Mouse (Mus musculus) ES-Bruce4 (cell line): ENCODE measurements around the gene Galnt18. TPM values are rescaled to one million over a fixed set of nuclear protein-coding genes. Genes with fewer than 3 reads are reported as not detected.

Experiments used
- H3K27ac ChIP-seq: 2 replicates; pipeline ENCODE4 v1.5.1; 2012; ENCODE audit warnings: low read length, inconsistent platforms; ENCODE audit not compliant: insufficient read depth
- H3K27me3 ChIP-seq: 2 replicates; pipeline ENCODE4 v1.6.1; 2012; ENCODE audit warnings: mild to moderate bottlenecking, low read length, inconsistent platforms; ENCODE audit not compliant: control insufficient read depth, poor library complexity, insufficient read depth, severe bottlenecking
- H3K36me3 ChIP-seq: 2 replicates; pipeline ENCODE4 v1.6.1; 2012; ENCODE audit warnings: inconsistent platforms, mild to moderate bottlenecking, low read length, moderate library complexity; ENCODE audit not compliant: control insufficient read depth, poor library complexity, insufficient read depth, severe bottlenecking
- H3K4me1 ChIP-seq: one replicate; pipeline ENCODE4 v1.8.1; 2011; ENCODE audit warnings: low read length; ENCODE audit not compliant: control insufficient read depth, insufficient read depth
- H3K4me3 ChIP-seq: 2 replicates; pipeline ENCODE4 v1.5.1; 2011; ENCODE audit warnings: low read depth, mild to moderate bottlenecking, low read length
- H3K9ac ChIP-seq: 2 replicates; pipeline ENCODE4 v1.6.1; 2012; ENCODE audit warnings: low read depth, mild to moderate bottlenecking, inconsistent platforms; ENCODE audit not compliant: poor library complexity, severe bottlenecking
- H3K9me3 ChIP-seq: replicated peaks from 2 replicates; pipeline ENCODE4 v1.6.1; 2012; ENCODE audit warnings: mild to moderate bottlenecking, low read length, inconsistent platforms; ENCODE audit not compliant: control insufficient read depth, poor library complexity, insufficient read depth, severe bottlenecking
- CTCF ChIP-seq: IDR thresholded peaks from one replicate; pipeline ENCODE4 v1.8.1; 2011; ENCODE audit warnings: low read depth, low read length
- EP300 ChIP-seq: IDR thresholded peaks from 2 replicates; pipeline ENCODE4 v1.6.1; 2011; ENCODE audit warnings: low read depth, low read length; ENCODE audit not compliant: insufficient read depth
- POLR2A ChIP-seq: IDR thresholded peaks from one replicate; pipeline ENCODE4 v1.8.1; 2011; ENCODE audit warnings: low read length; ENCODE audit not compliant: insufficient read depth
- polyA plus RNA-seq: library from polyadenylated mRNA; stranded (reverse); fragments of >200 nt; gene quantifications from 2 replicates; pipeline ENCODE4 v1.2.4, GENCODE M21; 2011; ENCODE audit warnings: low read depth; ENCODE audit not compliant: missing spikeins, insufficient read depth, insufficient read length

Gene Galnt18
- polyA plus RNA-seq, 1 experiment = 2.6 TPM

DNA sequence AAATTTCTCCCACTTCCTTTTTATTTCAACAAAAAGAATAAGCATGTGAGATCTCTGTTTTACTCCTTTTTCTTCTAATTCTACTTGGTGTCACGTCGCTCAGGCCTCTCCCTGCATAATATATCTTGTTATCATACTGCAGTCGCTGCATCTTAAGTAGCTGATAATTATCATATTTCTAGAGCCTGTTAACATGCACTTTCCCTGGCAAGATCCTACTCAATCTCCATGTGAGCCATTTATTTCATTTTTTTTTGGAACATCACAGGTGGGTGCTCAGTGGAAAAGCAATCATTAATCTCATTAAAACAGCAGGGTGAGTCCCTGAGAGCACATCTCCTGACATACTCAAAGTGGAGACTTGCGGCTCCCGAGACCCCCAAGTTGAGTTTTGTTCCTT, 143.3 kb downstream of the Galnt18 start:
- H3K9me3 ChIP-seq = no peaks in the 10 kb centered on the region
- no peaks in the 10 kb centered on the region for H3K36me3 ChIP-seq
- no peak overlapping the region for H3K9ac ChIP-seq
- no peak overlapping the region for H3K27ac ChIP-seq
- no peaks in the 10 kb centered on the region for H3K4me1 ChIP-seq
- no peaks in the 10 kb centered on the region for H3K27me3 ChIP-seq
- H3K4me3 ChIP-seq = no peak overlapping the region
- no peak for TF ChIP-seq EP300
- no peak for TF ChIP-seq POLR2A
- no peak for TF ChIP-seq CTCF

DNA sequence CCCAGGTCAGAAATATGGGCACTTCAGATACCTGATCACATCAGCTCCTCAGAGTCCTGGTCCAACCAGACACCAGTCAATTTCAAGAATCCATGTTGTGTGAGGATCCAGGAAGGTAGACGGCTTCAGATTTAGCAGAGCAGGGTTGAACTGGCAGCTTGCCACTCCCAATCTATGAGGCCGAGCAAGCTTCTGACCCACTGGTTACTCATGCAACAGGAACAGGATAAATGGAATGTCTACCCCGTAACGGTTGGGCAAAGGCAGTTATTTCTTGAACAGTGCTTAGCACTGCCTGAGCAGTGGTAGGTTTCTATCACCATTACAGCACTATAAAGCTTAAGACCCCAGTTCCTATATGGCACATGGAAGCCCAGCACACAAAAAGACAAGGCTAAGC, 148.5 kb downstream of the Galnt18 start:
- no peak for TF ChIP-seq CTCF
- no peak for TF ChIP-seq POLR2A
- TF ChIP-seq EP300 = no peak
- Histone ChIP-seq H3K4me3 (no peak overlapping the region), H3K36me3 (no peaks in the 10 kb centered on the region), H3K9me3 (no peaks in the 10 kb centered on the region), H3K9ac (no peak overlapping the region), H3K4me1 (no peaks in the 10 kb centered on the region), H3K27ac (no peak overlapping the region), H3K27me3 (no peaks in the 10 kb centered on the region)

- Histone ChIP-seq H3K4me3 (no peak overlapping the region), H3K9me3 (no peaks in the 10 kb centered on the region), H3K27ac (no peak overlapping the region), H3K36me3 (no peaks in the 10 kb centered on the region), H3K4me1 (no peaks in the 10 kb centered on the region), H3K9ac (no peak overlapping the region), H3K27me3 (no peaks in the 10 kb centered on the region)
- TF ChIP-seq EP300 = no peak
- no peak for TF ChIP-seq CTCF
Measured at GRCm38 (mm10) chr7:111626232-111626631, 153.5 kb downstream of the Galnt18 start.

DNA sequence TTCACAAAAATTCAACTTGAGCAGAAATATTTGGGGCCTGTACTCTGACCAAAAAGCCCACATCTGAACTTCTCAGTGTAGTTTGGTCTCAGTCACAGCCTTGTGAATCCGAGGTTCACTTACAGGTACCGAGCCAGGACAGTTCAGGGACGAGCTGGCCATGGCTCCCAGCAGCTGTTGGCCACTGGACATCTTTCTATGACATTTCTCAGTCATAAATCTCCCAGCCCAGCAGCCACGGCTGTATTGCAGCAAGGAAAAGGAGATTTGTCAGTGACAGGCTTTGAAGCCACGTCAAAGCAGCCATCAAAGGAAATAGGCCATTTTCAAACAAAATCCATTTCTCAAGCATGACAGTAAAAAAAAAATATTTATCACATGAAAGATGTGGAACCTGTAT, 154.0 kb downstream of the Galnt18 start:
- TF ChIP-seq POLR2A (no peak), EP300 (no peak), CTCF (no peak)
- Histone ChIP-seq H3K4me1 (no peaks in the 10 kb centered on the region), H3K9me3 (no peaks in the 10 kb centered on the region), H3K9ac (no peak overlapping the region), H3K36me3 (no peaks in the 10 kb centered on the region), H3K4me3 (no peak overlapping the region), H3K27me3 (no peaks in the 10 kb centered on the region), H3K27ac (no peak overlapping the region)

GRCm38 (mm10) chr7:111616231-111616937, 163.4 kb downstream of the Galnt18 start:
- no peaks in the 10 kb centered on the region for H3K36me3 ChIP-seq
- H3K27me3 ChIP-seq = no peaks in the 10 kb centered on the region
- H3K4me1 ChIP-seq = no peaks in the 10 kb centered on the region
- H3K9me3 ChIP-seq = no peaks in the 10 kb centered on the region
- H3K27ac ChIP-seq = no peak overlapping the region
- TF ChIP-seq CTCF (no peak), EP300 (no peak), POLR2A (no peak)
- H3K9ac ChIP-seq = no peak overlapping the region
- no peak overlapping the region for H3K4me3 ChIP-seq

- no peaks in the 10 kb centered on the region for H3K36me3 ChIP-seq
- no peak overlapping the region for H3K9ac ChIP-seq
- no peaks in the 10 kb centered on the region for H3K27me3 ChIP-seq
- no peaks in the 10 kb centered on the region for H3K4me1 ChIP-seq
- H3K27ac ChIP-seq = no peak overlapping the region
- H3K9me3 ChIP-seq = no peaks in the 10 kb centered on the region
- no peak overlapping the region for H3K4me3 ChIP-seq
- TF ChIP-seq EP300 (no peak), CTCF (no peak), POLR2A (no peak)
Measured at GRCm38 (mm10) chr7:111614471-111614870, 165.3 kb downstream of the Galnt18 start.
